Mouse (Mus musculus) liver, postnatal 0 days (tissue): ENCODE data around the gene Sema5a. TPM values are rescaled to one million over a fixed set of nuclear protein-coding genes. Genes with fewer than 3 reads are reported as not detected.

Experiments used
- ATAC-seq: fragments of 200-750 bp; cut with Nextera tagmentation; 2 replicates; pipeline ENCODE4 v1.8.0; 2017; ENCODE audit warnings: mild to moderate bottlenecking, moderate library complexity
- DNase-seq: peaks from one replicate; pipeline ENCODE4 v3.0.0-alpha.2; 2016
- H3K27ac ChIP-seq: fragments of 300-500 bp; sonication (generic); 2 replicates; pipeline ENCODE4 v1.5.1; 2014; ENCODE audit warnings: antibody characterized with exemption, moderate library complexity, mild to moderate bottlenecking, low read depth
- H3K27me3 ChIP-seq: fragments of 300-500 bp; sonication (generic); 2 replicates; pipeline ENCODE4 v1.6.1; 2014; ENCODE audit warnings: low read length, control low read depth, mixed read lengths; ENCODE audit not compliant: insufficient read depth
- H3K36me3 ChIP-seq: fragments of 300-500 bp; sonication (generic); replicated peaks from 2 replicates; pipeline ENCODE4 v1.6.1; 2014; ENCODE audit warnings: mild to moderate bottlenecking, control low read depth, low read length, moderate library complexity, mixed read lengths; ENCODE audit not compliant: insufficient read depth
- H3K4me1 ChIP-seq: fragments of 300-500 bp; sonication (generic); 2 replicates; pipeline ENCODE4 v1.6.1; 2014; ENCODE audit warnings: antibody characterized with exemption, mild to moderate bottlenecking, control low read depth; ENCODE audit not compliant: insufficient read depth
- H3K4me2 ChIP-seq: fragments of 300-500 bp; sonication (generic); 2 replicates; pipeline ENCODE4 v1.6.1; 2014; ENCODE audit warnings: low read depth, mild to moderate bottlenecking, low read length, moderate library complexity, mixed read lengths
- H3K4me3 ChIP-seq: fragments of 300-500 bp; sonication (generic); 2 replicates; pipeline ENCODE4 v1.5.1; 2014; ENCODE audit warnings: low read depth, low read length
- H3K9ac ChIP-seq: fragments of 300-500 bp; sonication (generic); replicated peaks from 2 replicates; pipeline ENCODE4 v1.6.1; 2014; ENCODE audit warnings: mild to moderate bottlenecking, moderate library complexity
- H3K9me3 ChIP-seq: fragments of 300-500 bp; sonication (generic); 2 replicates; pipeline ENCODE4 v1.6.1; 2016; ENCODE audit warnings: mild to moderate bottlenecking, control low read depth, low read length, mixed read lengths
- CTCF ChIP-seq: sonication (generic); IDR thresholded peaks from 2 replicates; pipeline ENCODE4 v1.5.1; 2016; ENCODE audit warnings: antibody characterized with exemption, low read depth
- EP300 ChIP-seq: IDR thresholded peaks from 2 replicates; pipeline ENCODE4 v1.6.1; 2016; ENCODE audit warnings: antibody characterized with exemption, low read depth, mild to moderate bottlenecking
- WGBS: fragments of 180-500 bp; shearing (Covaris S2); extraction: QIAGEN DNeasy Blood & Tissue Kit; methylation state at CpG from one replicate; pipeline ENCODE4 v1.1.7; 2014; ENCODE audit not compliant: insufficient replicate concordance; 5-methylcytosine and 5-hydroxymethylcytosine counted together
- polyA plus RNA-seq: library from polyadenylated mRNA; unstranded; fragments of >200 nt; fragmentation: Nextera tagmentation; extraction: Ambion mirVana; gene quantifications from 2 replicates; pipeline ENCODE4 v1.2.1, GENCODE M21; 2015

Sema5a gene
- polyA plus RNA-seq, 1 experiment from 2014 or later: 0.36 TPM

- H3K27ac ChIP-seq: no peak overlapping the region
- no peaks in the 10 kb centered on the region for H3K9me3 ChIP-seq
- H3K4me3 ChIP-seq: no peak overlapping the region
- H3K27me3 ChIP-seq: no peaks in the 10 kb centered on the region
- WGBS: 69% methylated on average over 7 of the region's 7 CpGs
- no peaks in the 10 kb centered on the region for H3K4me1 ChIP-seq
- no peaks in the 10 kb centered on the region for H3K36me3 ChIP-seq
- H3K4me2 ChIP-seq: no peak overlapping the region
- H3K9ac ChIP-seq: no peak overlapping the region
- DNase-seq (no peak), ATAC-seq (no peak)
- TF ChIP-seq CTCF (no peak), EP300 (no peak)
Observed at GRCm38 (mm10) chr15:32447558-32448349, 203.1 kb downstream of the Sema5a start.

GRCm38 (mm10) chr15:32459046-32459445 is 214.4 kb downstream of the Sema5a start:
- TF ChIP-seq EP300 (no peak), CTCF (no peak)
- Histone ChIP-seq H3K4me1 (no peaks in the 10 kb centered on the region), H3K36me3 (no peaks in the 10 kb centered on the region), H3K27ac (no peak overlapping the region), H3K9me3 (no peaks in the 10 kb centered on the region), H3K4me3 (no peak overlapping the region), H3K27me3 (no peaks in the 10 kb centered on the region), H3K4me2 (no peak overlapping the region), H3K9ac (no peak overlapping the region)
- ATAC-seq: no peak
- 49% methylated on average over 2 of the region's 2 CpGs for WGBS
- no peak for DNase-seq

- TF ChIP-seq EP300: no peak
- TF ChIP-seq CTCF: no peak
- 80% methylated on average over 7 of the region's 7 CpGs for WGBS
- Histone ChIP-seq H3K9me3 (no peaks in the 10 kb centered on the region), H3K36me3 (no peaks in the 10 kb centered on the region), H3K4me2 (no peak overlapping the region), H3K9ac (no peak overlapping the region), H3K27me3 (no peaks in the 10 kb centered on the region), H3K27ac (no peak overlapping the region), H3K4me1 (no peaks in the 10 kb centered on the region), H3K4me3 (no peak overlapping the region)
- no peak for DNase-seq
- ATAC-seq: no peak
Observed at GRCm38 (mm10) chr15:32460238-32460637, 215.6 kb downstream of the Sema5a start.

GRCm38 (mm10) chr15:32471480-32472050 is 227.0 kb downstream of the Sema5a start:
- DNase-seq: no peak

GRCm38 (mm10) chr15:32480747-32481146 is 236.1 kb downstream of the Sema5a start:
- Histone ChIP-seq H3K27me3 (no peaks in the 10 kb centered on the region), H3K4me2 (no peak overlapping the region), H3K36me3 (no peaks in the 10 kb centered on the region), H3K27ac (no peak overlapping the region), H3K9ac (no peak overlapping the region), H3K4me1 (no peaks in the 10 kb centered on the region), H3K9me3 (no peaks in the 10 kb centered on the region), H3K4me3 (no peak overlapping the region)
- no peak for DNase-seq
- ATAC-seq: no peak
- TF ChIP-seq EP300 (no peak), CTCF (no peak)

More at GRCm38 (mm10) chr15:32471480-32472050, 227.0 kb downstream of the Sema5a start:
- H3K9ac ChIP-seq: no peak overlapping the region
- ATAC-seq: no peak
- TF ChIP-seq CTCF (no peak), EP300 (no peak)
- WGBS: 63% methylated on average over 6 of the region's 6 CpGs
- no peak overlapping the region for H3K4me3 ChIP-seq
- no peaks in the 10 kb centered on the region for H3K27me3 ChIP-seq
- H3K36me3 ChIP-seq: no peaks in the 10 kb centered on the region
- H3K4me2 ChIP-seq: no peak overlapping the region
- H3K9me3 ChIP-seq: no peaks in the 10 kb centered on the region
- no peak overlapping the region for H3K27ac ChIP-seq
- no peaks in the 10 kb centered on the region for H3K4me1 ChIP-seq

- H3K27ac ChIP-seq: no peak overlapping the region
- H3K4me2 ChIP-seq: no peak overlapping the region
- H3K4me3 ChIP-seq: no peak overlapping the region
- no peaks in the 10 kb centered on the region for H3K36me3 ChIP-seq
- no peaks in the 10 kb centered on the region for H3K9me3 ChIP-seq
- no peaks in the 10 kb centered on the region for H3K4me1 ChIP-seq
- DNase-seq (no peak), ATAC-seq (no peak)
- no peak overlapping the region for H3K9ac ChIP-seq
- no peaks in the 10 kb centered on the region for H3K27me3 ChIP-seq
- no peak for TF ChIP-seq EP300
- TF ChIP-seq CTCF: no peak
- 78% methylated on average over 8 of the region's 8 CpGs for WGBS
Observed at GRCm38 (mm10) chr15:32485064-32485964, 240.7 kb downstream of the Sema5a start.
